Mouse (Mus musculus): Measurements from ENCODE around the gene Csnk2a1. TPM values are rescaled to one million over a fixed set of nuclear protein-coding genes. Genes with fewer than 3 reads are reported as not detected.

Gene Csnk2a1
- total and polyA plus RNA-seq, 2 experiments: 20.7 to 99.9 TPM

DNA sequence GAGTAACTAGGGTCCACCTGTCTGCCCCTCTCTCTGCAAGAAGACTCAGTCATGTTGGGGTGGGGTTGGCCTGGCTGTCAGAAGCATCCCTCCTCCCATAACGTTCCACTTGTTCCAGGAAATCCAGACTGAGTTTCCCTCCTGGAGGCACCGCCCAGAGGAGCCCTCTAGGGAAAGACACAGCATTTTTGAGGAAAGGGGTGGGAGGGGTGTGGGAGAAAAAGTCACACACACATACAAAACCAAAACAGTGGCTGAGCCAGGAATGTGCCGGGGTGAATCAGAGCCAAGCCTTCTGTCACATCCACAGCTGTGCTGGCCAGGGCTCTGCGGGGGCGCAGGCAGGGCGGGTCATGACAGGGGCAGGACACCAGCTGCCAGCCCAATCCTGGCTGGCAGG, 46.3 kb upstream of the Csnk2a1 start:
- TF ChIP-seq POLR2A (IDR thresholded peaks at IDR 0.05; ENCODE audit: extremely low read depth, insufficient read depth, low read length) (no peak), CTCF (IDR thresholded peaks at IDR 0.05; ENCODE audit: low read depth, low read length) (no peak)
- Histone ChIP-seq H3K4me1 (ENCODE audit: control insufficient read depth, insufficient read depth, low read length) (no peaks in the 10 kb centered on the region), H3K27ac (replicated peaks; ENCODE audit: insufficient read depth, low read depth, low read length) (no peak overlapping the region), H3K4me3 (ENCODE audit: insufficient read depth, low read depth, low read length) (no peak overlapping the region), H3K36me3 (ENCODE audit: control insufficient read depth, insufficient read depth, low read length) (no peaks in the 10 kb centered on the region), H3K79me2 (ENCODE audit: control insufficient read depth, insufficient read depth, low read length) (no peaks in the 10 kb centered on the region), H3K9ac (ENCODE audit: low read depth, low read length) (no peak overlapping the region), H3K27me3 (ENCODE audit: control insufficient read depth, insufficient read depth, low read length) (no peaks in the 10 kb centered on the region)
- no peak for DNase-seq (ENCODE audit: extremely low read depth, low read depth, low spot score)
- WGBS: 79% methylated on average over 6 of the region's 6 CpGs

- Histone ChIP-seq H3K27me3 (ENCODE audit: control insufficient read depth, insufficient read depth, low read length) (no peaks in the 10 kb centered on the region), H3K9ac (ENCODE audit: low read depth, low read length) (no peak overlapping the region), H3K36me3 (ENCODE audit: control insufficient read depth, insufficient read depth, low read length) (no peaks in the 10 kb centered on the region), H3K79me2 (ENCODE audit: control insufficient read depth, insufficient read depth, low read length) (no peaks in the 10 kb centered on the region), H3K27ac (replicated peaks; ENCODE audit: insufficient read depth, low read depth, low read length) (no peak overlapping the region), H3K4me3 (ENCODE audit: insufficient read depth, low read depth, low read length) (no peak overlapping the region), H3K4me1 (ENCODE audit: control insufficient read depth, insufficient read depth, low read length) (no peaks in the 10 kb centered on the region)
- DNase-seq (ENCODE audit: extremely low read depth, low read depth, low spot score): no peak
- TF ChIP-seq POLR2A (IDR thresholded peaks at IDR 0.05; ENCODE audit: extremely low read depth, insufficient read depth, low read length): no peak
- TF ChIP-seq CTCF (IDR thresholded peaks at IDR 0.05; ENCODE audit: low read depth, low read length): no peak
- 81% methylated on average over 5 of the region's 5 CpGs for WGBS
Observed at GRCm38 (mm10) chr2:152187132-152187531, 39.5 kb upstream of the Csnk2a1 start.

DNA sequence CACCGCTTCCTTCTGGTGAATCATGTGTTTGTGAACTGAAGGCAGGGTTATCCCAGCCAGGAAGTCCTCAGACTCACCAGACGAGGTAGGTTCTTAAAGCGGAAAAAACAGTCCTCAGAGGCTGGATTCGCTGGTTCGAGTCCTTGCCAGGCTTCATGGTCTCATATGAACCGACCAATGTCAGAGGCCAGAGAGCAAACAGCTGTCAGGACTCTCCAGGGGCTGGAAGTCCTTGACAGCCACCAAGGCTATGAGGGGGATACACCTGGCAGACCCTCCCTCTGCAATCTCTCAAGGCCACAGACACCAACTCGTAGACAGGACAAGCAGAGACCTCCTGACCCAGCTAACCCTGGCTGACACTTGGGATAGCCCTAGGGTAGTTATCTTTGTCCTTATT, 37.4 kb upstream of the Csnk2a1 start:
- H3K27ac ChIP-seq (replicated peaks; ENCODE audit: insufficient read depth, low read depth, low read length): no peak overlapping the region
- H3K4me3 ChIP-seq (ENCODE audit: insufficient read depth, low read depth, low read length): no peak overlapping the region
- WGBS: 56% methylated on average over 7 of the region's 7 CpGs
- no peak for DNase-seq (ENCODE audit: extremely low read depth, low read depth, low spot score)
- H3K79me2 ChIP-seq (ENCODE audit: control insufficient read depth, insufficient read depth, low read length): no peaks in the 10 kb centered on the region
- no peaks in the 10 kb centered on the region for H3K27me3 ChIP-seq (ENCODE audit: control insufficient read depth, insufficient read depth, low read length)
- H3K36me3 ChIP-seq (ENCODE audit: control insufficient read depth, insufficient read depth, low read length): no peaks in the 10 kb centered on the region
- H3K9ac ChIP-seq (ENCODE audit: low read depth, low read length): no peak overlapping the region
- TF ChIP-seq POLR2A (IDR thresholded peaks at IDR 0.05; ENCODE audit: extremely low read depth, insufficient read depth, low read length): no peak
- no peak for TF ChIP-seq CTCF (IDR thresholded peaks at IDR 0.05; ENCODE audit: low read depth, low read length)
- H3K4me1 ChIP-seq (ENCODE audit: control insufficient read depth, insufficient read depth, low read length): no peaks in the 10 kb centered on the region

GRCm38 (mm10) chr2:152189640-152190039, 37.0 kb upstream of the Csnk2a1 start:
- no peak for DNase-seq (ENCODE audit: extremely low read depth, low read depth, low spot score)
- no peaks in the 10 kb centered on the region for H3K27me3 ChIP-seq (ENCODE audit: control insufficient read depth, insufficient read depth, low read length)
- H3K4me3 ChIP-seq (ENCODE audit: insufficient read depth, low read depth, low read length): no peak overlapping the region
- no peaks in the 10 kb centered on the region for H3K4me1 ChIP-seq (ENCODE audit: control insufficient read depth, insufficient read depth, low read length)
- TF ChIP-seq POLR2A (IDR thresholded peaks at IDR 0.05; ENCODE audit: extremely low read depth, insufficient read depth, low read length) (no peak), CTCF (IDR thresholded peaks at IDR 0.05; ENCODE audit: low read depth, low read length) (no peak)
- no peak overlapping the region for H3K27ac ChIP-seq (replicated peaks; ENCODE audit: insufficient read depth, low read depth, low read length)
- H3K36me3 ChIP-seq (ENCODE audit: control insufficient read depth, insufficient read depth, low read length): no peaks in the 10 kb centered on the region
- H3K9ac ChIP-seq (ENCODE audit: low read depth, low read length): no peak overlapping the region
- H3K79me2 ChIP-seq (ENCODE audit: control insufficient read depth, insufficient read depth, low read length): no peaks in the 10 kb centered on the region
- 78% methylated on average over 9 of the region's 9 CpGs for WGBS

DNA sequence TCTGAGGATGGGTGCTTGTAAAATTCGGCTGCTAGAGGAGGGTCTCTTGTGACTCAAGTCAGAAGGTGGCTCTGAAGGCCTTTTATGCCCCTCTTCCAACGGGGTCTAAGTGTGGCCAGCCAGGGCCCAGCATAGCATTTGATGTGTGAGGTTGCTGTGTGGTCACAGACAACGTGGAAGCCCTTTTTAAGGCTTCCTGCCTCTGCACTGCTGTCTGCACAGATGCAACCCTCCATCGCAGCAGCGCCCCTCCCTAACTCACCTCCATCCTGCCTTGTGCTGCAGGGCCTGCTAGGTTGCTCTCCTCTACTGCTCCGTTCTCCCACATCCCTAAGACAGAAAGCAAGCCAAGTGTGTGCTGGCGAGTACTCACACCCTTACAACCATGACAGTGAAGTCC, 36.5 kb upstream of the Csnk2a1 start:
- Histone ChIP-seq H3K27ac (replicated peaks; ENCODE audit: insufficient read depth, low read depth, low read length) (no peak overlapping the region), H3K36me3 (ENCODE audit: control insufficient read depth, insufficient read depth, low read length) (no peaks in the 10 kb centered on the region), H3K79me2 (ENCODE audit: control insufficient read depth, insufficient read depth, low read length) (no peaks in the 10 kb centered on the region), H3K4me3 (ENCODE audit: insufficient read depth, low read depth, low read length) (no peak overlapping the region), H3K27me3 (ENCODE audit: control insufficient read depth, insufficient read depth, low read length) (no peaks in the 10 kb centered on the region), H3K4me1 (ENCODE audit: control insufficient read depth, insufficient read depth, low read length) (no peaks in the 10 kb centered on the region), H3K9ac (ENCODE audit: low read depth, low read length) (no peak overlapping the region)
- no peak for DNase-seq (ENCODE audit: extremely low read depth, low read depth, low spot score)
- 72% methylated on average over 7 of the region's 7 CpGs for WGBS
- no peak for TF ChIP-seq POLR2A (IDR thresholded peaks at IDR 0.05; ENCODE audit: extremely low read depth, insufficient read depth, low read length)
- no peak for TF ChIP-seq CTCF (IDR thresholded peaks at IDR 0.05; ENCODE audit: low read depth, low read length)

DNA sequence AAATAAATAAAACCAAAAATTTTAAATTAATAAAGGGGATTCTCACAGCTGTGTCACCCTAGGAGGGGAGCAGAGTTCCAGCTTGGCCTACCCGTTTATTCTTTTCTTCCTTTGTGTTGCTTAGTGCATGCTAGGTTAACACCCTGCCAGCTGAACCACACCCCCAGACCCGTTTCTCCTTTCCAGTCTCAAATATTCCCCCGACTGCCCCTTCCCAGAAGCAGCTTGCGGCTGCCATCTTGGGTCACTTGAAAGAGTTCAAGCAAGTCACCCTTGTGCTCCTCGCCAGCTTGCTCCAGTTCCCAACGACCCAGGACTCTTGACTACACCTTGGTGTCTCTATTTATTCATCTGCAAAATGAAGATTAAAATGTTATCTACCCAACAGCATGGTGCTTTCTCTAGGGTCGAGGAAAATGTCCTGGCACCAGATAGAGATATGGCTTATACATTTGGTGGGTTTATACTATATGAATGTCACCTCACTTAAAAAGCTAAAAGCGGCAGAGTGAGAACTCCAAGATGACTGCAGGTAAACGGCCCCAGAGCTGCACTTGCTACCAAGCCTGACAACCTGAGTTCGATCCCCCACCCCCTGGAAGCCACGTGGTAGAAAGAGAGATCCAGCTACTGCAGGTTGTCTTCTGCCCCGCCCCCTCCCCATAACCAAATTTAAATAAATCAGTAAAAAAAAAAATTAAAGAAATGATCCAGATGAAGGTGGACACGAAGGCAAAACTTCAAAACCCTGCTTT, 33.9 kb upstream of the Csnk2a1 start:
- TF ChIP-seq POLR2A (IDR thresholded peaks at IDR 0.05; ENCODE audit: extremely low read depth, insufficient read depth, low read length): no peak
- no peak for TF ChIP-seq CTCF (IDR thresholded peaks at IDR 0.05; ENCODE audit: low read depth, low read length)
- no peaks in the 10 kb centered on the region for H3K79me2 ChIP-seq (ENCODE audit: control insufficient read depth, insufficient read depth, low read length)
- no peak overlapping the region for H3K9ac ChIP-seq (ENCODE audit: low read depth, low read length)
- H3K4me3 ChIP-seq (ENCODE audit: insufficient read depth, low read depth, low read length): no peak overlapping the region
- H3K27ac ChIP-seq (replicated peaks; ENCODE audit: insufficient read depth, low read depth, low read length): no peak overlapping the region
- no peaks in the 10 kb centered on the region for H3K4me1 ChIP-seq (ENCODE audit: control insufficient read depth, insufficient read depth, low read length)
- H3K36me3 ChIP-seq (ENCODE audit: control insufficient read depth, insufficient read depth, low read length): no peaks in the 10 kb centered on the region
- DNase-seq (ENCODE audit: extremely low read depth, low read depth, low spot score): no peak
- H3K27me3 ChIP-seq (ENCODE audit: control insufficient read depth, insufficient read depth, low read length): no peaks in the 10 kb centered on the region
- WGBS: 73% methylated on average over 13 of the region's 13 CpGs
